Mouse (Mus musculus): ENCODE data around the gene Rps15. TPM values are rescaled to one million over a fixed set of nuclear protein-coding genes. Genes with fewer than 3 reads are reported as not detected.
A peak's percentile ranks its signal among the peaks of the same experiment; 100 is the strongest.
"Not testable (repeated sequence)": the region's sequence is repeated elsewhere in the genome, so short reads cannot be mapped to it uniquely, and the experiment has no call there.

The Rps15 gene
- 671 and 694 TPM in 2 replicates for polyA plus RNA-seq (2016; fragmentation: Nextera tagmentation; extraction: Ambion mirVana)

- H3K4me3 ChIP-seq: peak within 1 kb of the TSS; percentile 94
- peak within 1 kb of the TSS; percentile 91 for H3K27ac ChIP-seq (replicated peaks)
- no peaks in the 10 kb centered on the region; the same call in 1 of the 2 replicates for H3K27me3 ChIP-seq
- WGBS: under 1% methylated on average over 72 of the region's 72 CpGs
- peaks cover 37% of the 10 kb centered on the region for H3K36me3 ChIP-seq
- H3K4me1 ChIP-seq: peaks cover 48% of the 10 kb centered on the region
- peak within 1 kb of the TSS; percentile 96 for H3K4me2 ChIP-seq (replicated peaks)
- ATAC-seq (ENCODE audit: low FRiP score, low read depth): peak; percentile 77
- no peaks in the 10 kb centered on the region for H3K9me3 ChIP-seq
- peak within 1 kb of the TSS; percentile 99 for H3K9ac ChIP-seq (replicated peaks)
These were observed at the start of gene Rps15 for GRCm38 (mm10) chr10:80292251-80293146. TSS of gene Rps15 (plus strand) at chr10:80292453.

GRCm38 (mm10) chr10:80242607-80243006, 49.6 kb upstream of the Rps15 start:
- Histone ChIP-seq H3K4me1 (peaks cover 14% of the 10 kb centered on the region), H3K4me2 (replicated peaks) (no peak overlapping the region; the same call in 1 of the 2 replicates)

GRCm38 (mm10) chr10:80244791-80245399, 47.4 kb upstream of the Rps15 start:
- Histone ChIP-seq H3K27me3 (peaks cover 17% of the 10 kb centered on the region), H3K27ac (replicated peaks) (peak overlapping the region; percentile 66), H3K9me3 (no peaks in the 10 kb centered on the region), H3K36me3 (peaks cover 48% of the 10 kb centered on the region), H3K9ac (replicated peaks) (peak overlapping the region; percentile 45; the same call in 1 of the 2 replicates), H3K4me3 (no peak overlapping the region), H3K4me1 (peaks cover 16% of the 10 kb centered on the region), H3K4me2 (replicated peaks) (no peak overlapping the region)
- WGBS: 33% methylated on average over 5 of the region's 5 CpGs
- ATAC-seq (ENCODE audit: low FRiP score, low read depth): no peak

More at GRCm38 (mm10) chr10:80242607-80243006, 49.6 kb upstream of the Rps15 start:
- Histone ChIP-seq H3K4me3 (no peak overlapping the region), H3K27me3 (peaks cover 28% of the 10 kb centered on the region), H3K9ac (replicated peaks) (no peak overlapping the region), H3K9me3 (no peaks in the 10 kb centered on the region), H3K36me3 (peaks cover 70% of the 10 kb centered on the region), H3K27ac (replicated peaks) (peak overlapping the region; percentile 47)
- ATAC-seq (ENCODE audit: low FRiP score, low read depth): no peak
- WGBS: 85% methylated on average over 3 of the region's 3 CpGs

- 4% methylated on average over 4 of the region's 4 CpGs for WGBS
- Histone ChIP-seq H3K27me3 (peaks cover 16% of the 10 kb centered on the region), H3K9ac (replicated peaks) (peak overlapping the region; percentile 45), H3K9me3 (no peaks in the 10 kb centered on the region), H3K27ac (replicated peaks) (peak overlapping the region; percentile 66), H3K4me1 (peaks cover 23% of the 10 kb centered on the region), H3K36me3 (peaks cover 41% of the 10 kb centered on the region), H3K4me3 (0 out of 2 replicates have a peak overlapping the region, but pooled peaks have one; percentile 3), H3K4me2 (replicated peaks) (no peak overlapping the region)
- ATAC-seq (ENCODE audit: low FRiP score, low read depth): no peak
These were observed 46.7 kb upstream of the Rps15 start for GRCm38 (mm10) chr10:80245600-80245999.

GRCm38 (mm10) chr10:80247849-80248248, 44.4 kb upstream of the Rps15 start:
- WGBS: 54% methylated on average over 6 of the region's 6 CpGs
- Histone ChIP-seq H3K4me3 (no peak overlapping the region), H3K4me2 (replicated peaks) (no peak overlapping the region), H3K9me3 (no peaks in the 10 kb centered on the region), H3K4me1 (peaks cover 16% of the 10 kb centered on the region), H3K27ac (replicated peaks) (no peak overlapping the region), H3K27me3 (peaks cover 11% of the 10 kb centered on the region), H3K9ac (replicated peaks) (no peak overlapping the region), H3K36me3 (peaks cover 24% of the 10 kb centered on the region)
- ATAC-seq (ENCODE audit: low FRiP score, low read depth): no peak

GRCm38 (mm10) chr10:80248437-80248836, 43.8 kb upstream of the Rps15 start:
- H3K9me3 ChIP-seq; H3K27ac ChIP-seq (replicated peaks); H3K9ac ChIP-seq (replicated peaks); ATAC-seq (ENCODE audit: low FRiP score, low read depth): not testable (repeated sequence)
- Histone ChIP-seq H3K4me3 (peak overlapping the region; percentile 63; the same call in 1 of the 2 replicates), H3K36me3 (peaks cover 24% of the 10 kb centered on the region), H3K4me2 (replicated peaks) (peak overlapping the region; percentile 60), H3K4me1 (peaks cover 16% of the 10 kb centered on the region), H3K27me3 (peaks cover 11% of the 10 kb centered on the region)
- WGBS: 52% methylated on average over 3 of the region's 3 CpGs

- peaks cover 16% of the 10 kb centered on the region for H3K4me1 ChIP-seq
- WGBS: under 1% methylated on average over 53 of the region's 53 CpGs
- H3K36me3 ChIP-seq: peaks cover 25% of the 10 kb centered on the region
- peak within 1 kb of the TSS; percentile 71 for H3K9ac ChIP-seq (replicated peaks)
- H3K4me2 ChIP-seq (replicated peaks): peak within 1 kb of the TSS; percentile 60
- H3K27me3 ChIP-seq: peaks cover 7% of the 10 kb centered on the region
- H3K27ac ChIP-seq (replicated peaks): peak within 1 kb of the TSS; percentile 78
- peak within 1 kb of the TSS; percentile 63 for H3K4me3 ChIP-seq
- H3K9me3 ChIP-seq: no peaks in the 10 kb centered on the region
- peak; percentile 87 for ATAC-seq (ENCODE audit: low FRiP score, low read depth)
These were observed 43.1 kb upstream of the Rps15 start, which contains the start of gene Ndufs7 for GRCm38 (mm10) chr10:80248971-80249640. TSS of gene Ndufs7 (plus strand) at chr10:80249121.

- Histone ChIP-seq H3K4me2 (replicated peaks) (peak overlapping the region; percentile 60), H3K4me3 (peak overlapping the region; percentile 63), H3K9ac (replicated peaks) (peak overlapping the region; percentile 71), H3K27ac (replicated peaks) (no peak overlapping the region), H3K36me3 (peaks cover 28% of the 10 kb centered on the region), H3K9me3 (no peaks in the 10 kb centered on the region), H3K4me1 (peaks cover 15% of the 10 kb centered on the region), H3K27me3 (peaks cover 7% of the 10 kb centered on the region; the same call in 1 of the 2 replicates)
- ATAC-seq (ENCODE audit: low FRiP score, low read depth): no peak
- 47% methylated on average over 2 of the region's 2 CpGs for WGBS
These were observed 42.2 kb upstream of the Rps15 start for GRCm38 (mm10) chr10:80250059-80250458.

- peaks cover 7% of the 10 kb centered on the region; the same call in 1 of the 2 replicates for H3K27me3 ChIP-seq
- peaks cover 33% of the 10 kb centered on the region for H3K36me3 ChIP-seq
- H3K27ac ChIP-seq (replicated peaks): no peak overlapping the region
- peak overlapping the region; percentile 60 for H3K4me2 ChIP-seq (replicated peaks)
- peaks cover 10% of the 10 kb centered on the region for H3K4me1 ChIP-seq
- no peak for ATAC-seq (ENCODE audit: low FRiP score, low read depth)
- H3K4me3 ChIP-seq: peak overlapping the region; percentile 63; the same call in 1 of the 2 replicates
- no peak overlapping the region for H3K9ac ChIP-seq (replicated peaks)
- no peaks in the 10 kb centered on the region for H3K9me3 ChIP-seq
- WGBS: 86% methylated on average over 4 of the region's 4 CpGs
These were observed 41.7 kb upstream of the Rps15 start for GRCm38 (mm10) chr10:80250573-80250972.

GRCm38 (mm10) chr10:80252011-80252410, 40.2 kb upstream of the Rps15 start:
- Histone ChIP-seq H3K9me3 (no peaks in the 10 kb centered on the region), H3K27ac (replicated peaks) (no peak overlapping the region), H3K4me2 (replicated peaks) (no peak overlapping the region), H3K4me3 (no peak overlapping the region), H3K4me1 (peaks cover 14% of the 10 kb centered on the region), H3K27me3 (no peaks in the 10 kb centered on the region), H3K9ac (replicated peaks) (no peak overlapping the region), H3K36me3 (peaks cover 48% of the 10 kb centered on the region)
- ATAC-seq (ENCODE audit: low FRiP score, low read depth): no peak

- Histone ChIP-seq H3K4me3 (no peak overlapping the region), H3K4me1 (peaks cover 14% of the 10 kb centered on the region), H3K9me3 (no peaks in the 10 kb centered on the region), H3K27ac (replicated peaks) (no peak overlapping the region), H3K4me2 (replicated peaks) (no peak overlapping the region), H3K27me3 (no peaks in the 10 kb centered on the region), H3K9ac (replicated peaks) (no peak overlapping the region), H3K36me3 (peaks cover 52% of the 10 kb centered on the region)
- no peak for ATAC-seq (ENCODE audit: low FRiP score, low read depth)
- WGBS: 92% methylated on average over 11 of the region's 11 CpGs
These were observed 39.6 kb upstream of the Rps15 start for GRCm38 (mm10) chr10:80252493-80253274.

All from midbrain, embryonic 12.5 days (tissue).